Comparison of ENCODE assay signal across 21 mouse cellular contexts in genomic region chr2:172796955-172797354, GRCm38 (mm10).
DNase-seq lines count a peak whose midpoint lies in the region; ATAC-seq and TF ChIP-seq lines count a peak whose summit lies in the region.
"Had no signal": no experiment of that assay in that cellular context is flagged by ENCODE, and none has a peak within 500 bp of the region (broad histone marks: within the 10 kb centered on the region; RNA-seq: fewer than 3 reads in every experiment).

No protein-coding gene starts in this region.

- H3K4me1 ChIP-seq in forebrain, embryonic 13.5 days = peaks cover 5% of the 10 kb centered on the region; the same call in 1 of the 2 replicates
- peaks cover 8% of the 10 kb centered on the region; the same call in 1 of the 2 replicates for H3K4me1 ChIP-seq in forebrain, embryonic 15.5 days
- peaks cover 9% of the 10 kb centered on the region for H3K4me1 ChIP-seq in midbrain, embryonic 14.5 days (ENCODE audit: control insufficient read depth, insufficient read depth, low read length)
- H3K4me1 ChIP-seq in midbrain, embryonic 13.5 days (replicated peaks) = peaks cover 19% of the 10 kb centered on the region
- H3K4me1 ChIP-seq: heart, embryonic 15.5 days had no signal

- H3K9ac ChIP-seq in forebrain, embryonic 13.5 days = no peak overlapping the region
- H3K9ac ChIP-seq in forebrain, embryonic 15.5 days (replicated peaks) = no peak overlapping the region
- no peak overlapping the region for H3K9ac ChIP-seq in midbrain, embryonic 14.5 days (replicated peaks; ENCODE audit: low read length)
- H3K9ac ChIP-seq in midbrain, embryonic 13.5 days (replicated peaks) = no peak overlapping the region
- H3K9ac ChIP-seq: embryonic facial prominence, embryonic 13.5 days; heart, embryonic 15.5 days; hindbrain, embryonic 13.5 days had no signal

- no peak for TF ChIP-seq CTCF in brain, embryonic 14.5 days (IDR thresholded peaks at IDR 0.05; ENCODE audit: borderline replicate concordance, extremely low read depth, insufficient read depth, insufficient read length)

- no peak overlapping the region for H3K4me3 ChIP-seq in forebrain, embryonic 13.5 days
- H3K4me3 ChIP-seq in forebrain, embryonic 15.5 days = no peak overlapping the region
- H3K4me3 ChIP-seq in midbrain, embryonic 14.5 days (replicated peaks; ENCODE audit: low read depth, low read length) = no peak overlapping the region
- no peak overlapping the region for H3K4me3 ChIP-seq in midbrain, embryonic 13.5 days (replicated peaks)
- H3K4me3 ChIP-seq: embryonic facial prominence, embryonic 13.5 days; heart, embryonic 10.5 days; heart, embryonic 15.5 days; hindbrain, embryonic 13.5 days had no signal

- DNase-seq in midbrain, embryonic 14.5 days = peak; percentile 65
- DNase-seq in brain, embryonic 14.5 days (ENCODE audit: low read depth) = peak; percentile 27
- no peak for DNase-seq in lung, postnatal 10 days
- DNase-seq in left cerebral cortex, postnatal 36 days (ENCODE audit: low spot score in 2 of 2) = no peak
- DNase-seq: adrenal gland, postnatal 14 days; cerebellum, adult 18-20 months; cerebellum, adult 9-11 months; cerebellum, postnatal 36 days; gastrocnemius, postnatal 10 days; heart, adult 18-20 months; heart, postnatal 14 days; kidney, adult 11 months had no signal

- TF ChIP-seq POLR2A in brain, embryonic 14.5 days (IDR thresholded peaks at IDR 0.05; ENCODE audit: borderline replicate concordance, extremely low read depth, insufficient read depth, insufficient read length, poor library complexity, severe bottlenecking) = no peak

- no peaks in the 10 kb centered on the region for H3K36me3 ChIP-seq in forebrain, embryonic 13.5 days (ENCODE audit: poor library complexity, severe bottlenecking)
- H3K36me3 ChIP-seq in forebrain, embryonic 15.5 days = no peaks in the 10 kb centered on the region
- no peaks in the 10 kb centered on the region for H3K36me3 ChIP-seq in midbrain, embryonic 14.5 days (ENCODE audit: control insufficient read depth, insufficient read depth, low read length)
- no peaks in the 10 kb centered on the region for H3K36me3 ChIP-seq in midbrain, embryonic 13.5 days
- H3K36me3 ChIP-seq: embryonic facial prominence, embryonic 13.5 days; heart, embryonic 10.5 days; heart, embryonic 15.5 days; hindbrain, embryonic 13.5 days had no signal

- H3K9me3 ChIP-seq in forebrain, embryonic 13.5 days (replicated peaks) = no peaks in the 10 kb centered on the region
- no peaks in the 10 kb centered on the region for H3K9me3 ChIP-seq in forebrain, embryonic 15.5 days
- no peaks in the 10 kb centered on the region; the same call in 1 of the 2 replicates for H3K9me3 ChIP-seq in midbrain, embryonic 14.5 days (ENCODE audit: control insufficient read depth, low read length)
- no peaks in the 10 kb centered on the region for H3K9me3 ChIP-seq in midbrain, embryonic 13.5 days
- H3K9me3 ChIP-seq: embryonic facial prominence, embryonic 13.5 days; heart, embryonic 15.5 days; hindbrain, embryonic 13.5 days had no signal

- peaks cover 5% of the 10 kb centered on the region; the same call in 1 of the 2 replicates for H3K27me3 ChIP-seq in forebrain, embryonic 13.5 days
- H3K27me3 ChIP-seq in forebrain, embryonic 15.5 days = no peaks in the 10 kb centered on the region
- H3K27me3 ChIP-seq in midbrain, embryonic 14.5 days (ENCODE audit: control insufficient read depth, insufficient read depth, low read length) = peaks cover 16% of the 10 kb centered on the region; the same call in 1 of the 2 replicates
- H3K27me3 ChIP-seq in midbrain, embryonic 13.5 days = peaks cover 75% of the 10 kb centered on the region
- H3K27me3 ChIP-seq: embryonic facial prominence, embryonic 13.5 days had no signal

- intact Hi-C loops in left cerebral cortex, postnatal 36 days (cut with DNase I) = no loop called here

- 29% methylated on average over 6 of the region's 6 CpGs for WGBS in forebrain, embryonic 13.5 days
- whole genome bisulfite sequencing in forebrain, embryonic 15.5 days = 27% methylated on average over 6 of the region's 6 CpGs
- 26% methylated on average over 6 of the region's 6 CpGs for WGBS in midbrain, embryonic 14.5 days
- 24% methylated on average over 6 of the region's 6 CpGs for WGBS in midbrain, embryonic 13.5 days

- no peak overlapping the region for H3K4me2 ChIP-seq in forebrain, embryonic 13.5 days
- H3K4me2 ChIP-seq in forebrain, embryonic 15.5 days (replicated peaks) = no peak overlapping the region
- no peak overlapping the region for H3K4me2 ChIP-seq in midbrain, embryonic 14.5 days (ENCODE audit: low read length)
- no peak overlapping the region for H3K4me2 ChIP-seq in midbrain, embryonic 13.5 days (replicated peaks)
- H3K4me2 ChIP-seq: embryonic facial prominence, embryonic 13.5 days; heart, embryonic 15.5 days; hindbrain, embryonic 13.5 days had no signal

- ATAC-seq in forebrain, embryonic 13.5 days = 0 out of 2 replicates have a peak, but pooled peaks have one; percentile 33
- no peak for ATAC-seq in forebrain, embryonic 15.5 days (replicated peaks)
- ATAC-seq in midbrain, embryonic 14.5 days (ENCODE audit: low FRiP score, low TSS enrichment) = no peak
- ATAC-seq in midbrain, embryonic 13.5 days = no peak
- ATAC-seq: activated CD4-positive, CD25-positive, alpha-beta regulatory T cell, adult 4 months; hindbrain, postnatal 0 days had no signal

- no peak overlapping the region for H3K27ac ChIP-seq in forebrain, embryonic 13.5 days
- no peak overlapping the region for H3K27ac ChIP-seq in forebrain, embryonic 15.5 days (replicated peaks)
- no peak overlapping the region for H3K27ac ChIP-seq in midbrain, embryonic 14.5 days (replicated peaks; ENCODE audit: low read depth, low read length)
- no peak overlapping the region for H3K27ac ChIP-seq in midbrain, embryonic 13.5 days
- H3K27ac ChIP-seq: embryonic facial prominence, embryonic 13.5 days; heart, embryonic 10.5 days; heart, embryonic 15.5 days; hindbrain, embryonic 13.5 days; hindbrain, postnatal 0 days had no signal

Comparison
In these comparisons a context has a peak if more than half of its experiments do, and no peak if none do; other contexts are left out.
1. DNase-seq: peak in midbrain, embryonic 14.5 days (single experiment) and brain, embryonic 14.5 days (single experiment); none in lung, postnatal 10 days (single experiment) and left cerebral cortex, postnatal 36 days (0 of 2).